Mouse (Mus musculus) lung, postnatal 14 days (tissue): ENCODE measurements around the gene Olfr578.

ENCODE experiments used
- DNase-seq: peaks from one replicate; pipeline ENCODE4 v3.0.0; 2021

Olfr578 gene

DNA sequence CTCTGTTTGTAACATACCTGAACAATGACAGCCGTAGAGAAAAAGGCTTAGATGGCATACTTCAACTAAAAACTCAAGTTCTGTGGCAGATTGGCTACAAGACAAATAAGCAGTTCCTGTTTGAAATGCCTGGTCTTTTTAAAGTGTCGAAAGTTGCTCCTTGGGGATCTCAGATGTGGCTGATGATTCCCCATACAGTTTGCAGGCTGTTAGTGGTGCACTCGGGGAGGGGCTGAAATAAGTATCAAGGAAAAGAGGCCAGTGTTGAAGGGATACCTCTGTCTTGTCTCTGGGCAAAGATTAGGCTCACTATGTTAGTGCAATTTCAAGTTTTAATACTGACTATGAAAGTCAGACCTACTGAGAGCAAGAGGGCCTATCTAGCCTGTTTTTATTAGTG lies at the start of gene Olfr578:
Gene Olfr578 (minus strand): TSS at position 101 of the 400 bp plus-strand sequence.
- DNase-seq, result no peak

DNA sequence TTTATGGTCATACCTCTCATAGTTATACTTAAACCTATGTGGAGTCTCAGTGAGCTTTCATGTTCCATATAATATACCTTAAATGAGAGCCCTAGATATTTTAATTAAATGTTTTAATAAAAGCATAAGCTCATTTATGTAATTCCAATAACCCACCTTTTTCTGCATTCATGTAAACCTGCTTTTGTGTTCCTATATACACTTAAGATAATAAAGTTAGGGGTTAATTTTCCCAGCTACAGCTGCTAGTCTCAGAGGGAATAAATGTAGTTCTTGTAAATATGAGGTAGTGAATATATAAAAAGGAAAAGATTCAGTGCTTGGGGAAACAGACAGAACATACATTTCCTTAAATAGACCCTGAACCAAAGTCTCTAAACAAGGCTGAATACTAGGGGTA lies 48.6 kb upstream of the Olfr578 start, which contains the start of gene Olfr582:
Gene Olfr582 (plus strand): TSS at position 301 of the 400 bp plus-strand sequence.
- no peak for DNase-seq

DNA sequence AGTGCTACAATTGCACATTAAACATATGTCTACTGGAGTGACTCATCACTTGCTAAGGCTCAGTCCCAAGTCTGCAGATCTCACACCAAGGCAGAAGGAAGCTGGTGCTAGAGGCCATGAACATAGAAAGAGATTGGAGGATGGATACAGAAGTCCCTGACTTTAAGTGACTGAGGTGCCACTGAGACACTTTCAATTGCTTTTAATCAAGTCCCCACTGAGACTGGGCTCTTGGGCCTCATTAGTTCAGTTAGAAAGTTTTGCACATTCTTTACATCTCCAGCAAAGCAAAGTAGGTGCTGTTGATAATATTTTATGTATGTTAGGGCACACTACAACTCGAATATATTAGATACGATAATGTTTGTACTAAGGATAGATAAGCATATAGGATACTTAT lies 13.3 kb downstream of the Olfr578 start, which contains the start of gene Olfr577:
Gene Olfr577 (minus strand): TSS at position 101 of the 400 bp plus-strand sequence.
- no peak for DNase-seq

DNA sequence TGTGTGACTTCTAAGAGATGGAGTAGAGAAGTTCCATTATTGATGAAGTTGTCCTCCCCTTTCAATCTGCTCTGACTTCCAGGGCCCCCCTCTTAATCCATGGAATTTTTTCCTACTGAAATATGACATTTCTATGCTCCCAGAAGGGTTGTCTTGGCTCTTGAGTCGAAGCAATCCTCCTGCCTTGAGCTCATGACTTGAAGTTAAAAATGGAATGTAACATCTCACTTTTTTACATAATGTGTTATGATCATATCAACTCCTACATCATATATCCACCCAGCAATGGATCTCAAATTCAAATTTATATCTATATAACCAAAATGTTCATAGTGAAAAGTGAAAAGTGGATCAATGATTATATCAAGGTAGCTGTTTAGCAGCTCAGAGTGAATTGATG lies 14.7 kb downstream of the Olfr578 start:
- no peak for DNase-seq

DNA sequence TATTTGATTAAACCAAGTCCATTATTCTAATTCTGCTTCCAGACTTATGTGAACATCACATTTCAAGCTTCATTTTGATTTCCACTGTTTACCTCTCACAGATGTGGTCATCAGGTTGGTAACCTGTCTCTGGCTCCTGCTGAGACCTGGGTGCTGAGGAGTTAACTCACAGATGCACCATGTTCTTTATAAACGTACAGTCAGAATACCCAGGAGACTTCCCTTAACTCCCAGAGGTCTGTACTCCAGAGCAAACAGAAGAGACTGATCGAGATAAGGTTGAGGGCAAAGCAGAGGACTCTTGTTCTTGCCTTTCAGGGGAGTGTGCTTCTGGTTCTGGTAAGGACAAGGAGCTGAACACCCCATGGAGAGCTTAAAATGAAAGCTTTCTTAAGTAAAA lies 26.8 kb downstream of the Olfr578 start, which contains the start of gene Olfr576:
Gene Olfr576 (plus strand): TSS at position 301 of the 400 bp plus-strand sequence.
- DNase-seq, result no peak

DNA sequence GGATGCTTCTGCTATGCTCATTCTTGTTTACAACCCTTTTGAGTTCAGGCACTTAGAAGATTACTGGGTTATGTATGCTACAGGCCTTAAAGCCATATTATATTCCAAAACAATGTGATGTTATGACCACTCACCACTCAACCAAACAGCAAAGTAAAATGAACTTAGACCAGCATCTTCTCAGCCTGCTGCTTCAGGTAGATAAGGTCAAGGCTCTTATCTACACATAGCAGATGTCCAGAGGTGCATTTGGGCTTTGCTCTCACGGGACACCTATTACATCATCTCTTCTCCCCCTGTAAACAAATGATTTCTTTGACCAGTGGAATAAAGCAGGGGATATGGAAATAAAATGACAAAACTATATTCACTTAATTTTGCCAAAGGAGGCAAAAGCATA lies 30.5 kb downstream of the Olfr578 start, which contains the start of gene Olfr575:
Gene Olfr575 (minus strand): TSS at position 183 of the 400 bp plus-strand sequence.
- DNase-seq, result no peak

DNA sequence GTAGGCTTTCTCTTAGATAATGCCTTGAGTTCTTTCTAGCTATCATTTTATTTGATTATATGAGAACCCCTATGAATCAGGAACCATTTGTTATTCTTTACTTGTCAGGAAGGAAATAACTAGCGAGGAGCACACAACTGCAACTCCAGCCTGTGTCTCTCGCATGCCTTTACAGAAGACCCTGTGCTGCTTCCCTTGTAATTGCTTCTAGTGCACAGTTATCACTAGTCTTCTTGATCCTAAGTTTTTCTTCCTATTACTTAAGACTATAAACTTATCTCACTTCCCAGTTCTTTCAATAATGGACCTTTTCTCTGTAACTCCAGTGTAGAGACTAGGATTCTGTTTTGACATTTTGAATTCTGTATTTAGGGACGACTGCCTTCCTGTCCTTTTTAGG lies 31.0 kb downstream of the Olfr578 start:
- no peak for DNase-seq

DNA sequence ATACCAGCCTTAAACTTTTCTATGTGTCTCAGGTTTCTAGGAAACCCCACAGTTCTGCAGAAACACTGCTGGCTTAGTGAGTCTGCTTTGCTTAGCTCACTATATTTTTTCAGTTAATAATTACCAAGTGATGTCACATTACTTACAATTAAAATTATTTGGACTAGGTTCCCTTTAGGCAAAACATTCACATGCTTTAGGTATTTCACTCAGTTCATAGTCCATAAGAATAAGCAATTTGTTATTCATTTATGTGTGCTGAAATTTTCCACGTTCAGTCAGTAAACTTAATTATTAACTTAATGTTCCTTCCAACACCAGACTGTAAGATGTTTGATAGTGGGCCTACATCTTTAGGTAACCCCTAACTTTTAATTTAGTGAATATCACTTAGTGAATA lies 38.4 kb downstream of the Olfr578 start:
- no peak for DNase-seq

DNA sequence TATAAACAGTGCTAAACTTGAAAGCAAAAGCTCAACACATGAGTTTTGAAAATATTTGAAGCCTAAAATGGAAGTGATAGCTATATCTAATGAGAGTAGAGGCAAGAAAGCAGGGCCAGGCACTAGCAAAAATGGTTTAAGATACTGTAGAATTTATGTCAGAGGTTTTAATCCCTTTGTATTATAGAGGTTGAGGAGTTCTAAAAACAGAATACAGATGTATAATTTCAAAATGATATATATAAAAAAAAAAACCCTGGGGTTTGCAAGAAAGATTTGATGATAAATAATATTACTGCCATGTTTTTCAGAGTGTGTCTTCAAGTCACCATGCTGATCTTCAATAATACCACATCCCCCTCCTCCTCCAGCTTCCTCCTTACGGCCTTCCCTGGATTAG lies 41.0 kb downstream of the Olfr578 start, which contains the start of gene Olfr574:
Gene Olfr574 (plus strand): TSS at position 301 of the 400 bp plus-strand sequence.
- no peak for DNase-seq

DNA sequence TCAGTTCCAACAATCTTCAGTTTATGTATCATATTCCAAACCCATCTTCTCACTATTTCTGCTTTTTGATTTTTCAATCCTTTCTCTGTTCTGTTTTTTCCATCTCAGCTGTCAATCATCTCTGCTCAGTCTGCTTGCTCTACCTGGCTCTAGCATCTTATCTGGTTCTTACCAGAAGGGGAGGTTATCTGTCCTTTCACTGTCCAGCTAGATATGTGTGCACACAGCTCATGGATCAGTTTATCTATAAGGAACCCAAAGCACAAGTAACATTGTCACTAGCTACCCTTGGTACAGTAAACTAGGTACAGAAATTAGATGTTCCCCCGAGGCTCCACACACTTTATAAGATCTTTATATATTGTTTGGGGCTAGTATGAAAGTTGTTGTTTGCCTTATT lies 45.7 kb downstream of the Olfr578 start:
- no peak for DNase-seq

DNA sequence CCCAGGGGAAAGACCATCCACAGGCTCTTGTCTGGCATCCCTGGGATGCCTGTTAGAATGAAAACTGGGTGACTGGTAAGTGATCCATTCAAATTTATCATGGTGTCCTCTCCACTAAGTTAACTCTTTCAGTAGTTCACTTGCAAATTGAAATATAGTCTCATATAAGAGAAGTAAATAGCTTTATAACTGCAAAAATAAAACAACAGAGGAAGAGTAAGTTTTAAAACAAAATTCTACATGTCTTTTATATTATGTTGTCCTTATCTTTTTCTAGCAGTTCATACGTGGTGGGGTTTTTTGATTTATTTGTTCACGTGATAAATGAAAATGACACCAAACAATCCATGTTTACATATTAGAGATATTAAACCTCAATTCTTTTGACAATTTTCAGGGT lies 46.6 kb downstream of the Olfr578 start, which contains the start of gene Olfr573-ps1:
Gene Olfr573-ps1 (minus strand): TSS at position 101 of the 400 bp plus-strand sequence.
- no peak for DNase-seq
